Mouse (Mus musculus): ENCODE measurements at regions not wholly inside any gene's neighbourhood (a gene's known extent, or its start where the extent isn't known, plus 50 kb on each side); places are given as distances from the start of the nearest gene placed in this dataset.

GRCm38 (mm10) chr1:82066291-82066690 is 166.6 kb upstream of the Gm9747 start:
- no peak overlapping the region for H3K27ac ChIP-seq (ENCODE audit: insufficient read depth, low read depth)
- no peaks in the 10 kb centered on the region for H3K9me3 ChIP-seq (replicated peaks; ENCODE audit: low read length)
- no peaks in the 10 kb centered on the region for H3K36me3 ChIP-seq (replicated peaks in 1 of 2; ENCODE audit: control insufficient read depth in 1 of 2, insufficient read depth in 1 of 2, low read length in 1 of 2)
- peaks cover 0 to 5% of the 10 kb centered on the region in 2 experiments; a peak in 1 of 4 replicates for H3K4me1 ChIP-seq (ENCODE audit: control insufficient read depth in 1 of 2, insufficient read depth in 2 of 2)
- no peaks in the 10 kb centered on the region for H3K27me3 ChIP-seq (replicated peaks)
- in situ Hi-C loops (cut with MboI; ENCODE audit: low pct_ligation_motif_present, low pct_unique_long_range_greater_than_20kb, low sequenced_read_pairs): no loop called here
- DNase-seq (ENCODE audit: extremely low read depth): no peak
- no peak for TF ChIP-seq POLR2A (IDR thresholded peaks at IDR 0.05; ENCODE audit: low read depth, low read length)
- no peak overlapping the region for H3K9ac ChIP-seq (ENCODE audit: insufficient read depth, low read depth)
- dilution Hi-C loops (cut with MboI; ENCODE audit: extremely low pct_ligation_motif_present, extremely low pct_unique_long_range_greater_than_20kb, low sequenced_read_pairs): no loop called here
- no peak overlapping the region for H3K4me2 ChIP-seq (ENCODE audit: insufficient read depth, low read depth, poor library complexity, severe bottlenecking)
- H3K4me3 ChIP-seq (replicated peaks in 1 of 3; ENCODE audit: low read depth in 2 of 3, low read length in 2 of 3, poor library complexity in 1 of 3): no peak overlapping the region
- H3K79me2 ChIP-seq (replicated peaks; ENCODE audit: control insufficient read depth, extremely low read depth, insufficient read depth, poor library complexity, severe bottlenecking): no peaks in the 10 kb centered on the region

- H3K79me2 ChIP-seq (replicated peaks; ENCODE audit: control insufficient read depth, extremely low read depth, insufficient read depth, poor library complexity, severe bottlenecking): no peaks in the 10 kb centered on the region
- no peak overlapping the region for H3K4me3 ChIP-seq (replicated peaks in 1 of 3; ENCODE audit: low read depth in 2 of 3, low read length in 2 of 3, poor library complexity in 1 of 3)
- dilution Hi-C loops (cut with MboI; ENCODE audit: extremely low pct_ligation_motif_present, extremely low pct_unique_long_range_greater_than_20kb, low sequenced_read_pairs): no loop called here
- no peaks in the 10 kb centered on the region for H3K36me3 ChIP-seq (replicated peaks in 1 of 2; ENCODE audit: control insufficient read depth in 1 of 2, insufficient read depth in 1 of 2, low read length in 1 of 2)
- in situ Hi-C loops (cut with MboI; ENCODE audit: low pct_ligation_motif_present, low pct_unique_long_range_greater_than_20kb, low sequenced_read_pairs): no loop called here
- TF ChIP-seq EP300 (IDR thresholded peaks at IDR 0.05; ENCODE audit: low read length): no peak
- TF ChIP-seq ZNF384 (IDR thresholded peaks at IDR 0.05; ENCODE audit: low read depth, low read length): no peak
- TF ChIP-seq GABPA (IDR thresholded peaks at IDR 0.05; ENCODE audit: insufficient replicate concordance, low read depth, low read length): no peak
- TF ChIP-seq E2F4 (IDR thresholded peaks at IDR 0.05; ENCODE audit: insufficient replicate concordance, low read depth, low read length): no peak
- no peak for TF ChIP-seq ZKSCAN1 (IDR thresholded peaks at IDR 0.05; ENCODE audit: borderline replicate concordance, low read depth, low read length)
- no peak for TF ChIP-seq CHD2 (IDR thresholded peaks at IDR 0.05; ENCODE audit: low read length)
- TF ChIP-seq ELF1 (IDR thresholded peaks at IDR 0.05; ENCODE audit: low read depth, low read length): no peak
- no peak for TF ChIP-seq CHD1 (IDR thresholded peaks at IDR 0.05; ENCODE audit: low read depth, low read length)
- no peak for TF ChIP-seq MAFK (IDR thresholded peaks at IDR 0.05; ENCODE audit: insufficient replicate concordance, low read length)
- TF ChIP-seq ETS1 (conservative IDR thresholded peaks at IDR 0.05; ENCODE audit: low read depth, low read length): no peak
- no peak overlapping the region for H3K9ac ChIP-seq (ENCODE audit: insufficient read depth, low read depth)
- no peaks in the 10 kb centered on the region for H3K9me3 ChIP-seq (replicated peaks; ENCODE audit: low read length)
- peaks cover 0 to 5% of the 10 kb centered on the region in 2 experiments; a peak in 1 of 4 replicates for H3K4me1 ChIP-seq (ENCODE audit: control insufficient read depth in 1 of 2, insufficient read depth in 2 of 2)
- no peak overlapping the region for H3K4me2 ChIP-seq (ENCODE audit: insufficient read depth, low read depth, poor library complexity, severe bottlenecking)
- DNase-seq (ENCODE audit: extremely low read depth): no peak
- H3K27me3 ChIP-seq (replicated peaks): no peaks in the 10 kb centered on the region
- no peak overlapping the region for H3K27ac ChIP-seq (ENCODE audit: insufficient read depth, low read depth)
Observed at GRCm38 (mm10) chr1:82068571-82068970, 164.3 kb upstream of the Gm9747 start.

GRCm38 (mm10) chr1:82070181-82071109 is 162.5 kb upstream of the Gm9747 start:
- Histone ChIP-seq H3K27me3 (replicated peaks) (no peaks in the 10 kb centered on the region), H3K4me1 (ENCODE audit: control insufficient read depth in 1 of 2, insufficient read depth in 2 of 2) (peaks cover 0 to 5% of the 10 kb centered on the region in 2 experiments; a peak in 1 of 4 replicates), H3K36me3 (replicated peaks in 1 of 2; ENCODE audit: control insufficient read depth in 1 of 2, insufficient read depth in 1 of 2, low read length in 1 of 2) (no peaks in the 10 kb centered on the region), H3K79me2 (replicated peaks; ENCODE audit: control insufficient read depth, extremely low read depth, insufficient read depth, poor library complexity, severe bottlenecking) (no peaks in the 10 kb centered on the region), H3K9me3 (replicated peaks; ENCODE audit: low read length) (no peaks in the 10 kb centered on the region), H3K4me3 (replicated peaks in 1 of 3; ENCODE audit: low read depth in 2 of 3, low read length in 2 of 3, poor library complexity in 1 of 3) (no peak overlapping the region), H3K27ac (ENCODE audit: insufficient read depth, low read depth) (no peak overlapping the region), H3K9ac (ENCODE audit: insufficient read depth, low read depth) (no peak overlapping the region), H3K4me2 (ENCODE audit: insufficient read depth, low read depth, poor library complexity, severe bottlenecking) (no peak overlapping the region)
- dilution Hi-C loops (cut with MboI; ENCODE audit: extremely low pct_ligation_motif_present, extremely low pct_unique_long_range_greater_than_20kb, low sequenced_read_pairs) (no loop called here), in situ Hi-C loops (cut with MboI; ENCODE audit: low pct_ligation_motif_present, low pct_unique_long_range_greater_than_20kb, low sequenced_read_pairs) (no loop called here)
- peak; percentile 14 for DNase-seq (ENCODE audit: extremely low read depth)
- TF ChIP-seq ZKSCAN1 (IDR thresholded peaks at IDR 0.05; ENCODE audit: borderline replicate concordance, low read depth, low read length): no peak
- TF ChIP-seq CHD2 (IDR thresholded peaks at IDR 0.05; ENCODE audit: low read length): no peak
- no peak for TF ChIP-seq UBTF (IDR thresholded peaks at IDR 0.05; ENCODE audit: low read depth, low read length)
- TF ChIP-seq POLR2A (IDR thresholded peaks at IDR 0.05; ENCODE audit: low read depth, low read length): no peak
- TF ChIP-seq TBP (conservative IDR thresholded peaks at IDR 0.05; ENCODE audit: low read depth, low read length): no peak
- TF ChIP-seq ELF1 (IDR thresholded peaks at IDR 0.05; ENCODE audit: low read depth, low read length): no peak
- no peak for TF ChIP-seq JUN (IDR thresholded peaks at IDR 0.05; ENCODE audit: insufficient read depth, low read depth, low read length)
- TF ChIP-seq NELFE (IDR thresholded peaks at IDR 0.05; ENCODE audit: low read depth, low read length): no peak
- TF ChIP-seq MAZ (IDR thresholded peaks at IDR 0.05; ENCODE audit: low read depth, low read length): no peak
- no peak for TF ChIP-seq USF1 (IDR thresholded peaks at IDR 0.05; ENCODE audit: low read depth, low read length)
- TF ChIP-seq EP300 (IDR thresholded peaks at IDR 0.05; ENCODE audit: low read length): no peak
- TF ChIP-seq ZNF384 (IDR thresholded peaks at IDR 0.05; ENCODE audit: low read depth, low read length): no peak
- no peak for TF ChIP-seq BHLHE40 (IDR thresholded peaks at IDR 0.05; ENCODE audit: low read depth, low read length)
- no peak for TF ChIP-seq PAX5 (IDR thresholded peaks at IDR 0.05; ENCODE audit: low read length)
- TF ChIP-seq ETS1 (conservative IDR thresholded peaks at IDR 0.05; ENCODE audit: low read depth, low read length): no peak

Measured in CH12.LX (cell line).